Mouse (Mus musculus): ENCODE data around the gene Cdk14.

The Cdk14 gene

DNA sequence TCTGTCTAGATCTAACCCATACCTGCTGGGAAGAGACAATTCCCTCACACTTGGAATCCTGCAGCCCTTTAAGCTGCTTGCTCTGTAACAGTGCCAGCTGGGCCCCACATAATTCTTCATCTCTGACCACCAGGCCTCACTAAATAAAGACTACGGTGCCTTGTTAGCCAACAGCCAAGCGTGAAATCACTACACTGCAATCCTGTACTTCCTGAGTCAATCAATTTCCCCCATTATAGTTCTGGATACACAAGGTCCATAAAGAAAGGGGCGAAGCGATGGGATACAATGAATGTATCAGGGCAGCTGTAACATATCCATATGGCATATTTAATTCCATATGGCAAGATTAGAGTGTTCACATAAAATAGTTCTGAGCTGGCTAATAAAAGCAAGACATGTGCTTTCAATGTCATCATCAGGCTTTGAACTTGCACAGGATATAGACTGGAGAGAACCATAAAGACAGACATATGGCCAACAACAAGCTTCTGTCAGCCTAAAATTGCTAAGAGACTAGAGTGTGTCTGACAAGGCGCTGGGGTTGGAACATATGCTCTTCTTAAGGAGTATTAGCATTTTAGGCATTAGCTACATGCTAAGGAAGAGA is 562.0 kb downstream of the Cdk14 start:
- DNase-seq (ENCODE audit: low spot score in 2 of 2) = no peak

DNA sequence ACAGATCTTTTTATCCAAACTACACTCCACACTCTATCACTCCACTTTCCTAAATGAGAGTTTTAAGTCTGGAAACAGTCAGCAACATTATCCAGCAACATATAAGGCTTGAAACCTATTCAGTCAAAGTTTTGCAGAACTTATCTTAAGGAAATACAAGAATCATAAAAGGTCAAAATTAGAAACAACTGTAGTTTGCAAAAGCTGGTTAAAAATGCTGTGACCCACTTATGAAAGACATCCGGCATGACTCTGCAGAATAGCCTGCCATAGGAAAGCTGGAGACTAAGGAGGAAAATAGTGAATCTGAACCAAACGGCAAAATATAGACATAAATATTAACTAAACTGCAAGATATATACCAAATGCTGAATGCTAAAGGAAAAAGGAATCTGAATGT is 566.6 kb downstream of the Cdk14 start:
- DNase-seq (ENCODE audit: low spot score in 2 of 2) = no peak

DNA sequence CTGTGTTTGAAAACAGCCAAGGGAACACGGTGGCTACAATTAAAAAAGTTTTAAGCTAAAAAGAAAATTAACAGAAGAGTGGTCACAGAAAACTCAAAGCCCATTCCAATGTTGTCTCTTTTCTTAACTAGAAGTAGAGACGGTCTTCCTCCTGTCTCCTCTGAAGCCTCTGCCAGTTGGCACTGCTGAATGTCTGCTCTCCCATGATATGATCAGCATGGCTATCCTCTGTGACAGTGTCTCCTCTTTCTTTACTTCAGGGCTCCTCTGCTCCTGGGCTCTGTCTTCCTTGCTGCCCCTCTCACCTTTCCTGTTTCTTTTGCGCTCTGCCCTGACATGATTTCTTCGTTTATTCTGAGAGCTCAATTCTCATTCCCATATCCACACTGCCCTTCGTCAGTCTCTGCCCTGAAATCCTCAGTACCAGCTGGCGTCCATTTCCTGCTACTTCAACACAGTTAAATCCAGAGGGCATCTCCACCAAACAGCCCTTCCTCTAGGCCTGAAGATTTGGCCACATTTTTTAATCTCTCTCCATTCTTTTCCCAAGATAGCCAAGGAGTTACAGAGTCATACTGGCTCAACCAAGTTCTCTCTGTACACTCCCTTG is 567.3 kb downstream of the Cdk14 start:
- DNase-seq (ENCODE audit: low spot score in 2 of 2) = no peak

DNA sequence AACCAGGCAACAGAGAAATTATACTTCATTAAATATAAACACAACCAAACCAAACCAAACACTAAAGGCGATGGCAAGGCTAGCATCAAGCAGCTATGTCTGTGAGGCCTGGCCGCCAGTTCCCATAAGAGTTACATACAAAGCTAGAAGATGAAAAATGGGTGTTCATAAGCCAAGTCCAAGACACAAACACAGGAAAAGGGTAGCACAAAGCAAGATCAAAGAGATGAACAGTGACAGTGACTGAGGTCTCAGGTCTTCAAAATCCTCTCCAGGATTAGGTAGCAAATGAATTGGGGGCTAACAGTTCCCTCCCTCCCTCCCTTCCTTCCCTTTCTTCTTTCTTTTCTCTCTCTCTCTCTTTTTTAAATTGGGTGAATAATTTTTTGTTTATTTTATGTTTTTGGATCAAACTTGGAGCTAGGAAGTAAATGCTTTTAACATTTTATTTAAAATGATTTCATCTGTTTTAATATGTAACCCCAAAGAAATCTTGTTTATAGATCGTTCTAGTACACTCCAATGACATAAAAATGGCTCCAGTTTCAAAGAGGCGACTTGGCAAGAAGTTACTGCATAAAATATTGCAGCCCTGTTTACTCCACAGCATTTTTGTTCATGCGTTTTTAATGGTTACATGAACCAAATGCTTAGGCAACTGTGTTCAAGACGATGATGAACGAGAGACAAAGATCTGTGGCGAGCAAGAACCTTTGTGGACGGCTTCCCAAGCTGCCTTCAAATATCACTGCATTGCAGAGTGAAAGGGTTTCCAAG is 568.0 kb downstream of the Cdk14 start:
- DNase-seq (ENCODE audit: low spot score in 2 of 2) = no peak

DNA sequence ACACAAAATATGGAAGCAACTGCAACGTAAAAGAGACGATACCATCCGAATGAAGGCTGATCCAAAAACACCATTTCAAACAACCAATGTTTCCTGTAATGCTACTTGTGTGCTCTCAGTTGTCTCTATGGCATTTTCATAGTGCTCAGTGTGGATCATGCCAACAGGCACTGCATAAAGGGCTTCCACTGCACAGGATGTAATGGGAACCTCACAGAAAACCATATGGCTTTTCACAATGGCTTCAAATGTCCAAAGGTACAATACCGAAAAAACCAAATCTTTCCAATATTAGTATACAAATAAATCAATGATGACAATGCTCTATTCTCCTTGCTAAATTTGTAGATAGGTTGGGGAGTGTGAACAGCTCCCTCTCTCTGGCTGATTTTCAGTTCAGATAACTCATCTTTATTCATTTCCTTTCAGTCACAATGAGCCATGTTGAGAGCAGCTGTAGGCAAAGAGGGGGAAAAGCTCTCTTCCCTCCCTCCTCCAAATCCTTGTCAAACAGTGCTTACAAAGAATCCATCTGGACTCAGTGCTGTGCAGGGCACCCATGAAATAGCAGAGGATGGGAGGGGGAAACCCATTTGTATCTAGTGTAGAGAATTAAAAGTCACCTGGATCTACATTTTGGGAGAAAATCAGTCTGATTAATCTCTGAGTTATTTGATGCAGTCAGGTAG is 568.7 kb downstream of the Cdk14 start:
- DNase-seq (ENCODE audit: low spot score in 2 of 2) = no peak

DNA sequence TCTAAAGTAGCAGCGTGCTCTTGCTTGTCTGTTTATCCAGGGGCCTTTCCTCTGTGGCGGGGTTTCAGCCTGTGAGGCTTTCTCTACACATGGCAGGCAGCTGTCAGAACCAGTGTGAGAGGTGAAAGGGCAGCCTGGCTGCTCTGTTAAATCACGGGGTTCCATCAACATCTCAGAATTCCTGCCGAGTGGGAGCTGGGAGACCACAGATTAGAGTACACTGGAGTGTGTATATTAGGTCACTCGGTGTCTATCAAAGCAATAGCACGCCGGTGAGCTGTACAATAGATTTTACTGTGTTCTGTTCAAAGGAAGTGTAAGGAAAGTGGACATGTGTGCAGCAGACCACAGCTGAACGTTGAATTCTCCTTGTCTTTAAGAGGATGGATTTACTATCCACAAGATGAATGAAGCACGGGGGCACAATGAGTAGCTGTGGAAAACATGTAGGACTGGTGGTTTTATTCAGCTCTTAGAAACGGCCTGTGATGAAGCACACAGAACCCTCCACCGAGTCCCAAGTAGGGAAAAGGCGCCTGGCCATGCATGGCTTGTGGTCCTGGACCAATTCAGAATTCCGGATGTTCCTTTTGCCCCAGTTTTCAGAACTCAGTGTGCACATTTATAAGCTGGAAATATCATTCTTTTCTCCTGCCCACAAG is 585.2 kb downstream of the Cdk14 start:
- DNase-seq (ENCODE audit: low spot score in 2 of 2) = no peak

DNA sequence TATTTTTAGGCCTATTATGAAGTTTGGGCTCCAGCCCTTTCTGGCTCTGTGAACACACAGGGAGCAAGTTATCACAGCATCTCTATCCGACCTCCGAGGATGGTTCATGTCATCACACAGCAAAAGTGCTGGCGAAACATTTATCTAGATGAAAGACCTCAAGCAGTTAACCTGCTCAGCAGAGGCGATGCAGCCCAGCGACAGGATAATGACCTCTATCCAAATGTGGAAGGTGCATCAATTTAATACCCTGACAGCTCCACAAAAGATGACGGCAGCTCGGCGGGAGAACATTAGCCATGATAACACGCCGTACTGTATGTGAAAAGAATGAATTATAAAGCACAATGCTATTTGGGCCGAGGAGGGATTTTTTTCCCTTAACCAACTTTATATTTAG is 586.2 kb downstream of the Cdk14 start:
- DNase-seq (ENCODE audit: low spot score in 2 of 2) = no peak

DNA sequence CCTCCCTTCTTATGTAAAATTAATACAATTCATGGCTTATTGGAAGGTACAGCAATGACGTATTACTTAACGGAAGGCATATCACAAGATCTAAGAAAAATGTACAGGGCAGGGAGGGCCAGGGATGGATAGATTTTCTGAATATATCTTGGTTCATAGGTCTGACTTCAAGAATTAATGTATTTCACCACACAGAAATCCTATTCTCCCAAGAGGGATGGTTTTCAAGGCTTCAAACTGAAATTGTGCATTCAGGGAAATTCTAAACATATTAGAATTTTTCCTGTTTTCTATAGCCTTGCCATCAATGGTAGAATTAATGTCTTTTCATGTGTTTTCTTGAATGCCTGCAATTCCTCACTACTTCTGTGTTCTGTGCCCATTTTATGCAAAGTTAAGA is 593.2 kb downstream of the Cdk14 start:
- no peak for DNase-seq (ENCODE audit: low spot score in 2 of 2)

DNA sequence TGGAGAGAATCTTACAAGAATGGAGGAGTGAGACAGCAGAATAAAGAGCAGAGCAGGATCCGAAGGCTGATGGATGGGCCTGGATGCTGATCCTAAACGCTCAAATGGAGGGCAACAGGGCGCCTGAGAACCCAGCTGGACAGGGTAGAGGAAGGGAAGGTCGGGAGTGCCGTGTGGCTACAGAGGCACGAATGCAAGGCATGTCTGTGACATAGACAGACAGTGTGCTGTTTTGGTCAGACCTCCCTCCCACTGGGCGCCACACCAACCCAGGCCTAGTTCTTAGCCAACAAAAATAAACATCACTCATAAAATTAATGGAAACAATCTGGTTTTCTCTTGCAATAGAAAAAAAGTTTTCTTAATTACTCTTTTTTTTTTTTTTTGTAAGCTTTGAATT is 594.2 kb downstream of the Cdk14 start:
- no peak for DNase-seq (ENCODE audit: low spot score in 2 of 2)

DNA sequence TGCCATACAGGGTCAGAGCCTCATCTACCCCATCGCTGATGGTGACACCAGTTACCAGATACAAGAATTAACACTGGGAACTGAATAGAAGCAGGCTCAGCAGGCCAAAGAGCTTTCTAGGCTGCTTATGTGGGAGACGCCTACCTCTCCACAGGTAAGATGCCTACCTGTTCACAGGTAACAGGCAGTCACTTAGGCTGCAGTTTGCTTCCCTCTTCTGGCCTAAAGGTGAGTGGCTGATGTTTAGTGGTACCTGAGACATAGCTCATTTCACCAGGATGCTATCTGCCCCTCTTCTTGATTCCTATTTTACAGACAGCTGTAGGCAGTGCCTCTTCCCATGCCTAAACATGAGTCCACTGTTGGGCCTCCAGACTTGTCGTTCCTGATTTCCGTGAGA is 595.0 kb downstream of the Cdk14 start:
- DNase-seq (ENCODE audit: low spot score in 2 of 2) = no peak

DNA sequence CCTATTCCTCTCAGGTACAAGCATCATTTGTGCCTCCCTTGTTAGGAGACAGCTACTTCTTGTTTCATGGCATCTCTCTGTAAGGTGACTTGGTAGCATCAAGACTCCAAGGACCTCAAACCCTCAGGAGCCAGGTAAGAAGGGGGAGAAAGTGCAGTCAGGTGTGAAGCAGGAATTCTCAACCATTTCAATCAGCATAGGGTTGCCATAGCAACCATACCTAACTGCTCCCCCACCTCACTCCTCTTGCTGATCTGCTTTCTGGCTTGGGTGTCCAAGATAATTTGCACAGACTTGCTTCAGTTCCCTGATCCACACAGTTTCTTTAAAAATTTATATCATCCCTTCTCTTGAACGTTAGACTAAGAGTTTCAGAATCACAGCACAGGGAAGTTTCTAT is 595.9 kb downstream of the Cdk14 start:
- DNase-seq (ENCODE audit: low spot score in 2 of 2) = no peak

DNA sequence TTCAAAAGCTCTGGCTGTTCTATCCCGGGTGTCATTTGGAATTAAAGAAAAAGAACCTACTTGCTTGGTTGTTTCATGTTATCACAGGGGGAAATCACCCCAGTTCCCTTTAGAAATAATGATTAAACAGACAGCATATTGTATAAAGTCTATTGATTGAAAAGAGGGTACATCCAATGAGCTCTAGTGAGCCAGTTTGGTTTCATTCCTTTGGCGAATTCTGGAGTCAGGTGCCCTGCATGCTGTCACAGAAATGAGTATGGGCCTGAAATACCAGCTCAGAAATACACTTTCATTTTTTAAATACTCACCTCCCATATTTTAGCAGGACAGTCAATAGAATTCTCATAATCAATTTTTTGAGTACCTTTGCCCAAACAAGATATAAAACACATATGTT is 598.1 kb downstream of the Cdk14 start:
- DNase-seq (ENCODE audit: low spot score in 2 of 2) = no peak

DNA sequence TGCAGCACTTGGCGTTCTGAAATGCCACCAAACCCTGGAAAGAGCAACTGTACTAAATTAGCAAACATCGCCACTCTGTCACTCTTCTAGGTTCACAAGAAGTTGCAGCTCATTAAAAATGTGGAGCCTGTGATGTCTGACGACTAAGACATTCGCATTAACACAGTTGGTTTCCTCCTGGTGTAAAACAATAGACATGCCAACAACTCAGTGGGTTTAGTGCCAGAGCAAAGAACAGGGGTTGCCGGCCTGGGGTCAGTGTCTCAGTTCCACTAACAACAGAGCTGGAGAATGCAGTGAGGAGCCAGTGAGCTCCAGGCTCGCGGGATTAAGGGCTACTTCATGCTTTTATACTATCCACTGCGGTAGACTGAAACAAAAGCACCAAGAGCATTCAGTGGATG is 598.7 kb downstream of the Cdk14 start:
- no peak for DNase-seq (ENCODE audit: low spot score in 2 of 2)

DNA sequence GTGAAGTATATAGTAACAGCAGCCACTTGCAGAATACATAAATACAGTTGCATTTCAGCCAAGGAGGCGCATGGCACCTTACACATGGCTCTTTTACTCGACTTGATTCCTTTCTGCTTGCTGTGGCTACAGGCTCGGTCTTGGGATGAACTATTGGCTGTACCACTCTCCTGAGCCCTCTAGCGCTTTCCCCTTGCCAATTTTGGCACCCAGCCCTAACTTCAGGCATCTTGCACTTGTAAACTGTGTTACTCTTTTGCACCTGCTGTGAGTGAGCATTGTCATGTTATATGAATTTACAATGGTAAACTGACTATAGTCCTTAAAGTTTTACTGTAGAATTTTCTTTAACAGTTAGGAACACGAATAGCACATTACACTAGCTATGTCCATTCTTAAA is 603.1 kb downstream of the Cdk14 start:
- no peak for DNase-seq (ENCODE audit: low spot score in 2 of 2)

DNA sequence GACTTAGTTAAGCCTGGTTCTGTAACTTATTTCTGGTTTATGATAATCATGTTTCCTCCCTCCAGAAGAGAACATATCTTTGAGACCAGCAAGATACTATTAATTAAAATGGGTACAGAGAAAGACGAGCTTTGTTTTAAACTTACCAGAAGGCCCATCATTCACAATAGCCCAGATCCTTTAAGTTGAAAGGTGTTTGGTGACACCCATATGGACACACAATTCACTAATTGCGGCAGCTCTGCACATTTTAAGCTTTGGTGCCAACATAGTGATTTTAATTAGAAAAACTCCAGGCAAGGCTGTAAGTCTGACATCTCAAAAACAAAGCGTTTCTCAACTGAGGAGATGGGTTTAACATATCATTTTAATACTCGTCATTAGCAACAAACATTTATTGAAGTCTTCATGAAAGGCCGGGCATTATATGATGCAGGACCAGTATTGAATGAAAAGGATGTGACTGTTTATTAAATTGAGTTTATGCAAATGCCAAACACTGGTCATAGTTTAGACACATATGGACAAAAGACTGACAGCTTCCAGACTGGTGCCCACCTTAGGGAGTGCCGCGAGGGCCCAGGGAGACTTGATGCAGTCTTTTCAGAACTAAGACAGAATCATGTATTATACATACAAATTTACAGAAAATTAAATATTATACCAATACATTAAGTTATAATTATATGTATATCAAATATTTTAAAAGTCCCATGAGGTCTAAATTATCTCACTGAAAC is 605.5 kb downstream of the Cdk14 start:
- DNase-seq (ENCODE audit: low spot score in 2 of 2) = no peak

DNA sequence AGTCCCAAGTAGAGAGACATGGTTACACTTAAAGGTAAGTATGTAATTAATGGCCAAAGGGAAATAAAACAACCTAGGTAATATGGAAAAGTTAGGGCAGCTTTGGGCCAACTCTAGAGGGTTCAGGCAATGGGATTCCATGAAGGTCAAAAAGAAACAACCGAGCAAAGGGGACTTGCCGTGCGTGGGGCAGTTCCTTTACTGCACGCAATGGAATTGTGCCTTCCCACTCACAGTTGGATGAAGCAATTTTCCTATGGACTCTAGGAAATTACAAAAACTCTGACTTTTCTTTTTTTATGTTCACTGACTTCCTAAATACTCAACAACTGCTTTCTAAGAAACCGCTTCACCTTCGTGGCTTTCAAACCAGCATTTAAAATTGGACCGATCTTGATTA is 606.8 kb downstream of the Cdk14 start:
- DNase-seq (ENCODE audit: low spot score in 2 of 2) = no peak

DNA sequence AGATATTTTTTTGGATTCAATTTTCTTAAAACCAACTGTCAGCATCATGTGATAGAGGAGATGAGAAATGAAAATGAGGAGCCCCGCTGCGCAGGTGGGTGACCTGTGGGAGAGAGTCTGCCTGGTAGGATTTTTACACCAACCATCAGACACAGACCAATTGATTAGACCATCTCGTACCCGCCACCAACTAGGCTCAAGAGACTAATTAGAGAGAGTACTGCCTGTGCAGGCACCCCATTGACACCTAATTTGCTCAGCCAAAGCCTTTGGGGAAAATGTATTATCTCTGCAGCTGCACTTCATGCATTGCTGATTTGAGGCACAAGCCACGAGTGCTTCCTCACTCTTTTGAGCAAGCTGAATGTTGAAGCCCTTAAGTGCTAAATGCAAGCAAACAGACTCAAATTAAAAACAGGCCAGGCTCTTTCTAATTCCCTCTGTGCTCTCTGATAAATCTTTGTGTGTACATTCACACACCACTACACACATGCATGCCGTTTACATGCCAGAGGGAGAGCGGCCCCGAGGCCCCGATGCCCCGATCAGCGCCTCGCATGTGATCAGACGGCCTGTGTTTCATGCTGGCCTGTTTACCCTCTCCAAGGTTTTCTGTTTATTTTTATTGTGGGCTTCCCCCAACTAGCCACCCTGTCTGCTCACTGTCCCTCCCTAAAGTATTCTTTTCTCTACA is 607.9 kb downstream of the Cdk14 start:
- DNase-seq (ENCODE audit: low spot score in 2 of 2) = no peak

DNA sequence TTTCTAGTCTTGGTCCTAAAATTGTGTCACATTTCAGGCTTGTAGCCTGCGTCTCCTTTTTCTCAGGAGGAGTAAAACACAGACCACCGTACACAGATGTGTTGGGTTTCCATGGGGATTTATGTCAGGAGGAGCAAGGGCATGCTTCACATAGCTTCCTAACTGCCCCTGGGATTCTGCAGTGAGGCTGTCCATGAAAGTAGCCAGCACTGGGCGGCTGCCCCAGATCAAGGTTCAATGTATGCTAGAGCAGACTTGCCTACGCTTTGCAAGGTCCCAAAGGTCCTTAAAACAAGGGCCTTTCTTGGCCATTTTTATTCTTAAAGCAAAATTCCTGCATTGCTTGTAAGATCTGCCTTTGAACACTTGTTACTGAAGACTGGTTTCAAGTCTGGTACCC is 614.9 kb downstream of the Cdk14 start:
- DNase-seq (ENCODE audit: low spot score in 2 of 2) = no peak

DNA sequence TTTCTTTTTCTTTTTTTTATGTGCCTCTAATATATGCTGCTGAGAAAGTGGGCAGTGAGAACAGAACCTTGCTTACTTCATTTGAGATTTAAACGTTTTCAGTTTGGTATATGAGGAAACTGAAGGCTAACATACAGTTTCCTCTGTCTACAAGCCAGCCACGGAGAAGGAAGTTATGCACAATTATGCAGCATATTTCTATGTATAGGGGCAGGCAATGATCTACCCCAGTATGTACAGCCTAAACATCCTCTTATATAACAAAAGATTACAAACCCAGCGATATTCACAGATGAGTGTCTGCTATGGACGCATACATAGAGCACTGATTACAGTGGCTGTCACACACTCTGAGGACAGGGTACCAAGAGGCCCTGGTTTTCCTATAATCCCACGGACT is 616.4 kb downstream of the Cdk14 start:
- DNase-seq (ENCODE audit: low spot score in 2 of 2) = no peak

DNA sequence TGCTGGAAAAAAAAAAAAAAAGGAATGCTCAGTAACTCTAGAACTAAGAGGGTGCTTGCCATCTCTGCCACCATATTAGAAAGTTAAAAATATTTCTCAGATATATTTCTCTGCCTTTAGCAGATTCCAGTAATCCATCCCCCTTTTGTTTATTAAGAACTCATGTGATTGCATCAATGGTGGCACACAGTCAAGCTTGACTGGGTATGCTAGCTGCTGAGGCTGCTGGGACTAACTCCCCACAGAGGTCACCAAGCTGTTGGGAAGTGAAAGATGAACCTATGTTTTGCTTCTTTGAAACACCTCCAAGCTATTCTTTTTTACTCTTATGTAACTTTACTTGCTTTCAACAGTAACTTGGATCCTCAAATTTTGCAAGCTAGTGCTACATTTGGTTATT is 618.1 kb downstream of the Cdk14 start:
- no peak for DNase-seq (ENCODE audit: low spot score in 2 of 2)

All from frontal cortex, postnatal 10 days (tissue).